Mouse (Mus musculus): Measurements from ENCODE around the gene Prrc2b. TPM values are rescaled to one million over a fixed set of nuclear protein-coding genes. Genes with fewer than 3 reads are reported as not detected.

Prrc2b gene
- polyA plus RNA-seq (2012): 51.0 and 68.3 TPM in 2 replicates

GRCm38 (mm10) chr2:32150924-32151659, at the start of gene Prrc2b:
Gene Prrc2b (plus strand): TSS chr2:32151082.

GRCm38 (mm10) chr2:32235886-32236759, 85.2 kb downstream of the Prrc2b start, which contains the start of gene Pomt1:
Gene Pomt1 (plus strand): TSS chr2:32236590.

GRCm38 (mm10) chr2:32259657-32260417, 109.0 kb downstream of the Prrc2b start, which contains the start of gene Uck1:
Gene Uck1 (minus strand): TSS chr2:32260159.

Other genes with a start within 250 kb of the Prrc2b start
- gene Aif1l, start 200.9 kb upstream of the Prrc2b start, polyA plus RNA-seq (2012): 1.2 and 1.8 TPM in 2 replicates
- gene Nup214, start 176.6 kb upstream of the Prrc2b start, polyA plus RNA-seq (2012): 19.8 and 20.2 TPM in 2 replicates
- 26.4 and 28.2 TPM in 2 replicates for gene Fam78a, start 66.2 kb upstream of the Prrc2b start, polyA plus RNA-seq (2012)
- gene Plpp7, start 55.6 kb upstream of the Prrc2b start, polyA plus RNA-seq (2012): 1.3 and 1.8 TPM in 2 replicates
- gene Pomt1, start 85.5 kb downstream of the Prrc2b start, polyA plus RNA-seq (2012): 25.3 and 27.2 TPM in 2 replicates
- gene Uck1, start 109.1 kb downstream of the Prrc2b start, polyA plus RNA-seq (2012): 76.4 and 86.0 TPM in 2 replicates
- 31.1 and 37.8 TPM in 2 replicates for gene Golga2, start 136.3 kb downstream of the Prrc2b start, polyA plus RNA-seq (2012)
- gene Swi5, start 137.0 kb downstream of the Prrc2b start, polyA plus RNA-seq (2012): 327 and 356 TPM in 2 replicates
- 331 and 409 TPM in 2 replicates for gene Ciz1, start 201.2 kb downstream of the Prrc2b start, polyA plus RNA-seq (2012)
- gene Dnm1, start 202.3 kb downstream of the Prrc2b start, polyA plus RNA-seq (2012): 0.74 and 0.85 TPM in 2 replicates
- gene 1110008P14Rik, start 230.9 kb downstream of the Prrc2b start, polyA plus RNA-seq (2012): 47.1 and 56.7 TPM in 2 replicates
- 344 and 392 TPM in 2 replicates for gene Lcn2, start 237.2 kb downstream of the Prrc2b start, polyA plus RNA-seq (2012)
- 5.8 and 6.1 TPM in 2 replicates for gene Ptges2, start 244.8 kb downstream of the Prrc2b start, polyA plus RNA-seq (2012)

Measured in megakaryocyte-erythroid progenitor cell, adult 5 weeks (primary cell).